19 mouse cellular contexts compared by ENCODE assay signal in the genomic region with DNA sequence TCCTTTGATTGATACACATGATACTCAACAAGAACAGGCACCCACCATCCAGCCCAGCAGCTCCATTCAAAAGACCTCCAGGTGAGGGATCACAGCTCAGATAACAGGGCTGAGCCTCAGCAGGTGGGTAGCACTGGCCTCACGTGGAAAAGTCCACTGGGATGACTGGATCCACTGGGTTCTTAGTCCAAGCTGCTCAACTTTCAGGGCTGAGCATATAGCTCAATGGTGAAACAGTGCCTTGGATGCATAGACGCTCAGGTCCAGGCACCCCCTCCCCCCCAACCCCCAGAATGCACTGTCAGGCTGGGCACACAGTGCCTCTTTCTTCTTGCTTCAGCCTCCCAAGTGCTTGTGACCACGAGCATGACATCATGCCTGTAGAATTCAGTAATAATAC.
"Had no signal": no experiment of that assay in that cellular context is flagged by ENCODE, and none has a peak within 500 bp of the region (broad histone marks: within the 10 kb centered on the region; RNA-seq: fewer than 3 reads in every experiment).

No protein-coding gene starts in this region.

- H3K27ac ChIP-seq: midbrain, embryonic 10.5 days; midbrain, embryonic 12.5 days; neural tube, embryonic 13.5 days; neural tube, embryonic 15.5 days had no signal

- H3K4me3 ChIP-seq: midbrain, embryonic 10.5 days; midbrain, embryonic 12.5 days; myocyte; neural tube, embryonic 13.5 days; neural tube, embryonic 15.5 days had no signal

- H3K27me3 ChIP-seq: midbrain, embryonic 12.5 days; neural tube, embryonic 13.5 days; neural tube, embryonic 15.5 days had no signal

- H3K4me1 ChIP-seq: midbrain, embryonic 10.5 days; midbrain, embryonic 12.5 days; neural tube, embryonic 13.5 days; neural tube, embryonic 15.5 days had no signal

- H3K9me3 ChIP-seq: midbrain, embryonic 10.5 days; midbrain, embryonic 12.5 days; neural tube, embryonic 13.5 days; neural tube, embryonic 15.5 days had no signal

- DNase-seq: lung, adult 18-20 months; lung, embryonic 14.5 days; lung, postnatal 10 days; lung, postnatal 4 days; midbrain, embryonic 14.5 days; retina, postnatal 1 day; right cerebral cortex, adult 18-20 months; right cerebral cortex, postnatal 25 days; right cerebral cortex, postnatal 4 days; spleen, adult 18-20 months; thymus, adult 18-20 months; thymus, postnatal 14 days; thymus, postnatal 36 days had no signal

- H3K4me2 ChIP-seq: lung, embryonic 14.5 days; midbrain, embryonic 12.5 days; neural tube, embryonic 13.5 days; neural tube, embryonic 15.5 days had no signal

- H3K36me3 ChIP-seq: midbrain, embryonic 12.5 days; neural tube, embryonic 13.5 days; neural tube, embryonic 15.5 days had no signal

- H3K9ac ChIP-seq: lung, embryonic 14.5 days; midbrain, embryonic 12.5 days; neural tube, embryonic 13.5 days; neural tube, embryonic 15.5 days had no signal

- ATAC-seq: midbrain, embryonic 16.5 days had no signal
